Mouse (Mus musculus) liver, adult 2 months (tissue): ENCODE data around the gene Rasip1. TPM values are rescaled to one million over a fixed set of nuclear protein-coding genes. Genes with fewer than 3 reads are reported as not detected.

Experiments used
- DNase-seq: peaks from one replicate; pipeline ENCODE4 v3.0.0-alpha.2; 2011; ENCODE audit warnings: low read depth, low spot score; ENCODE audit errors: extremely low read depth
- H3K27ac ChIP-seq: fragments of 200-500 bp; replicated peaks from 2 replicates; pipeline ENCODE4 v1.5.1; 2012; ENCODE audit warnings: low read depth, mild to moderate bottlenecking, control low read depth, inconsistent platforms, low read length; ENCODE audit not compliant: insufficient read depth
- H3K27me3 ChIP-seq: fragments of 200-500 bp; 2 replicates; pipeline ENCODE4 v1.6.1; 2012; ENCODE audit warnings: mild to moderate bottlenecking, moderate library complexity, low read length, inconsistent platforms; ENCODE audit not compliant: control insufficient read depth, insufficient read depth
- H3K36me3 ChIP-seq: fragments of 200-500 bp; 2 replicates; pipeline ENCODE4 v1.6.1; 2012; ENCODE audit warnings: low read length, inconsistent platforms; ENCODE audit not compliant: control insufficient read depth, insufficient read depth
- H3K4me1 ChIP-seq: fragments of 200-500 bp; 2 replicates; pipeline ENCODE4 v1.6.1; 2011; ENCODE audit warnings: low read length; ENCODE audit not compliant: control insufficient read depth, insufficient read depth
- H3K4me3 ChIP-seq: fragments of 200-500 bp; 2 replicates; pipeline ENCODE4 v1.5.1; 2011; ENCODE audit warnings: low read depth, mild to moderate bottlenecking, control low read depth, low read length, moderate library complexity; ENCODE audit not compliant: insufficient read depth
- H3K79me2 ChIP-seq: fragments of 200-500 bp; 2 replicates; pipeline ENCODE4 v1.6.1; 2012; ENCODE audit warnings: inconsistent platforms, mild to moderate bottlenecking, low read length, moderate library complexity; ENCODE audit not compliant: control insufficient read depth, insufficient read depth
- H3K9ac ChIP-seq: fragments of 200-500 bp; 2 replicates; pipeline ENCODE4 v1.6.1; 2012; ENCODE audit warnings: low read depth, mild to moderate bottlenecking, control low read depth, inconsistent platforms, low read length
- CTCF ChIP-seq: fragments of 200-500 bp; IDR thresholded peaks from 2 replicates; pipeline ENCODE4 v1.5.1; 2011; ENCODE audit warnings: low read depth, low read length, control low read depth
- POLR2A ChIP-seq: fragments of 200-500 bp; IDR thresholded peaks from 2 replicates; pipeline ENCODE4 v1.6.1; 2011; ENCODE audit warnings: low read length, control low read depth; ENCODE audit not compliant: insufficient read depth; ENCODE audit errors: extremely low read depth
- WGBS: fragments of 180-500 bp; shearing (Covaris S2); methylation state at CpG from one replicate; pipeline ENCODE4 v1.1.7; 2018; 5-methylcytosine and 5-hydroxymethylcytosine counted together
- polyA plus RNA-seq: library from polyadenylated mRNA; depleted of rRNA; stranded (reverse); fragments of >200 nt; gene quantifications from 2 replicates; pipeline ENCODE4 v1.2.3, GENCODE M21; 2012
- total RNA-seq: library from RNA; depleted of rRNA; stranded (reverse); fragments of >200 nt; gene quantifications from 2 replicates; pipeline ENCODE4 v1.2.3, GENCODE M21; 2014

Rasip1 gene
- total and polyA plus RNA-seq, 2 experiments = 2.3 to 5.1 TPM

DNA sequence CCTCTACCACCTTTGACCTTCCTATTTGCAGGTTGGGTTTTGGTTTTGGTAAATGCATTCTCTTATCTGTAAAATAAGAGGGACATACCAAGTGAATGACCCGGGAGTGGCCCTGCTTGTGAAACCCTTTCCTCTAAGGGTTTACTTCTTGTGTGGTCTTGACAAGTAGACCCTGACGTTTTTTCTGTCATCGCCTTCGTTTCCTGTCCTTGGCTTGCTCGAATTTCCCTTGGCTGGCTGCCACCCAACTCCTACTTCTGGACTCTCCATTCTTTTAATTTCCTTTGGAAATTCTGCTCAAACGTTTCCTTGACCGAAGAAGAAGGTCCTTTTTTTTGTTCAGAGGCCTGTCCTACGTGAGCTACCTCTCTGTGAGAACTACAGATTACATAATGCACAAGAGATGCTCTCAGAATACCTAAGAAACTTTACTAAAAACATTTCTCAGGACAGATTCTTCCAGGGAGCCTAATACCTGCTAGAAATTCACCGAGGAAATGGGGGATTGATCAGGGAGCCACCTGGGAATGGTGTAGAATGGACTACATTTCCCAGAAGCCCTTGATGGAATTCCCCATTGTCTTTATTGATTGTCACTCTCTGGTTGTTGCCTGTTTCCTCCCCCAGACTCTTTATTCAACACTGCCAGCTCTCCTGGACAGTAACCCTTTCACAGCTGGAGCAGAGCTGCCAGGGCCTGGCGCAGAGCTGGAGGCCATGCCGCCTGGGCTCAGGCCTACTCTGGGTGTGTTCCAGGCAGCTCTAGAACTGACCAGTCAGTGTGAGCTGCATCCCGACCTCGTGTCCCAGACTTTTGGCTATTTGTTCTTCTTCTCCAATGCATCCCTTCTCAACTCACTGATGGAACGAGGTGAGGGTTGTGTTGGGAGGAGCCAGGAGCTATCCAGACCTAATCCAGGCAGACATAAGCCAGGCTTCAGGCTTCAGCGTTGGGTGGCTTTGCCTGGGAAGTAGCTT lies 8.7 kb downstream of the Rasip1 start:
- TF ChIP-seq CTCF (no peak), POLR2A (no peak)

DNA sequence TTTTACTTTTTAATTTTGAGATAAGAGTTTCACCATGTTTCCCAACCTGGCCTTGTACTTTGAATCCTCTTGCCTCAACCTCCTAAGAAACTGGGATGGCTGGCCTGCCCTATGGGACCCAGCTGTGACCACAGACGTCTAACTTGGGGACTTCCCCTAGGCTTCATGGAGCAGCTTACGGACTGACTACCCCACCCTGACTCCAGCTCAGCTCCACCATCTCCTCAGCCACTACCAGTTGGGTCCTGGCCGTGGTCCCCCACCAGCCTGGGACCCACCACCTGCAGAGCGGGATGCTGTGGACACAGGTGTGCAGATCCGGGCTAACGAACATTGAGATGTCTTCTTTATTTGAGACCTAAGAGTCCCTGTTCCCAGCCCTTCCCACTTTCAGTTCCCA lies 10.4 kb downstream of the Rasip1 start:
- no peak overlapping the region for H3K9ac ChIP-seq
- no peak for DNase-seq
- no peaks in the 10 kb centered on the region for H3K79me2 ChIP-seq
- H3K36me3 ChIP-seq = peaks cover 2% of the 10 kb centered on the region; the same call in 1 of the 2 replicates
- H3K27ac ChIP-seq = no peak overlapping the region
- no peaks in the 10 kb centered on the region for H3K27me3 ChIP-seq
- no peak for TF ChIP-seq CTCF
- TF ChIP-seq POLR2A = no peak
- 0 out of 2 replicates have a peak, but pooled peaks cover 2% of the 10 kb centered on the region for H3K4me1 ChIP-seq
- 95% methylated on average over 6 of the region's 6 CpGs for WGBS
- H3K4me3 ChIP-seq = no peak overlapping the region

More for the DNA sequence above, 8.7 kb downstream of the Rasip1 start:
- Histone ChIP-seq H3K9ac (no peak overlapping the region), H3K79me2 (no peaks in the 10 kb centered on the region), H3K27ac (no peak overlapping the region), H3K4me1 (0 out of 2 replicates have a peak, but pooled peaks cover 2% of the 10 kb centered on the region), H3K4me3 (no peak overlapping the region), H3K27me3 (peaks cover 5% of the 10 kb centered on the region; the same call in 1 of the 2 replicates), H3K36me3 (peaks cover 2% of the 10 kb centered on the region; the same call in 1 of the 2 replicates)
- WGBS = 80% methylated on average over 15 of the region's 15 CpGs
- no peak for DNase-seq

DNA sequence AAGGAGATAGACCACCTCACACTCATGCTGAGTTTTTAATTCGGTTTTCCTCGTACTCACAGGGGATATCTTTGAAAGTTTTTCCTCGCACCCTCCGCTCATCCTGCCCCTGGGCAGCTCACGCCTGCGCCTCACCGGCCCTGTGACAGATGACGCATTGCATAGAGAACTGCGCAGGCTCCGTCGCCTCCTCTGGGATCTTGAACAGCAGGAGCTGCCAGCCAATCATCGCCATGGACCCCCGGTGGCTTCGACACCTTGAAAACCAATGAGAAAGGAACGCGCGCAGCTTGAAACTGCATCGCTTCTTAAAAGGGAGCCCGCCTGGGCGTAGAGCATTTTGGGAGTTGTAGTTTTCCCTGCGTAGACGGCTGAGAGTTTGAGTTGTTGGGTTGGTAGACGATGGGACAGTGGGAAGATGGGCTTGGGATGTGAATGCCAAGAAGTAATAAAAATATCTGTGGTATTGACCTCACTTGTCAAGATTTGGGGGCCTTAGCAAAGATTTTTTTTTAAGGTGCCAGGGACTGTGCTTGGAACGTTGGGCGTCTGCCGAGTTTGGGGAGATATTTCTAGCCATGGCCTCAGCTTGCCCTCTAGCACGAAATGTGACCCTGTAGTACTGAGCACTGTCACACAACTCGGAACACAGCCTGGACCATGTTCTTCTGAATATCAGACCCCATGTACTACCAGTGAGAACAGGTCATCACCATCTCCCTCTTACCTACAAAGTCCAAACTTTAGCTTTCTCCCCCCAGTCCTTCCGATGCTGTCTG lies 11.5 kb downstream of the Rasip1 start:
- Histone ChIP-seq H3K36me3 (peaks cover 2% of the 10 kb centered on the region; the same call in 1 of the 2 replicates), H3K4me3 (no peak overlapping the region), H3K27me3 (no peaks in the 10 kb centered on the region), H3K79me2 (no peaks in the 10 kb centered on the region), H3K9ac (no peak overlapping the region), H3K4me1 (0 out of 2 replicates have a peak, but pooled peaks cover 2% of the 10 kb centered on the region), H3K27ac (no peak overlapping the region)
- 32% methylated on average over 29 of the region's 29 CpGs for WGBS
- no peak for TF ChIP-seq CTCF
- DNase-seq = peak; percentile 61

DNA sequence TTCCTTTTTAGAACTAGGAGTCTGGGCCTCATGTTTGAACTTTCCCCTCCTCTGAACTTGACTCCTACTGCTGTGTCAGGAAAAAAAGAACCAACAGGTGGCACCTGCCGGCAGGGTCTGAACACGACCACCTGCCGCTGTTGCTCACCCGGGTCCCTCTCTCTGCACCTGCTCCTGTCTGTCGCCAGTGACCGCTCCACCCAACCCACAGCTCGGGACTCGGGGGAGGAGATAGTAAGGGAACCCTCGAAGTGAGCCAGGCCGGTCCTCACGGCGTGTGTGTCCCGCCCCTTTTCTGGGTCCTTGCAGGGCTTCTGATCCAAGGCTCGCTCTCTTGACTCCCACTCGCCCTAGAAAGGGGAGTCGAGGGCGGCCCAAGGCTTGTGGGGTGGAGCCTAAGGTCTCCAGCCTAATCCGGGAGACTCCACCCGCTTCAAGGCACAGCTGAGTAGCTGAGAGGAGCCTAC lies 12.3 kb downstream of the Rasip1 start, which contains the start of gene Mamstr:
Gene Mamstr, plus strand, starts transcription at position 417 of the 467 bp plus-strand sequence.
- no peak for DNase-seq
- peaks cover 2% of the 10 kb centered on the region; the same call in 1 of the 2 replicates for H3K36me3 ChIP-seq
- TF ChIP-seq CTCF = no peak
- TF ChIP-seq POLR2A = no peak
- H3K27me3 ChIP-seq = peaks cover 3% of the 10 kb centered on the region; the same call in 1 of the 2 replicates
- 0 out of 2 replicates have a peak, but pooled peaks cover 2% of the 10 kb centered on the region for H3K4me1 ChIP-seq
- H3K4me3 ChIP-seq = no peak within 1 kb of the TSS
- no peak within 1 kb of the TSS for H3K27ac ChIP-seq
- no peaks in the 10 kb centered on the region for H3K79me2 ChIP-seq
- 61% methylated on average over 19 of the region's 19 CpGs for whole genome bisulfite sequencing
- no peak within 1 kb of the TSS for H3K9ac ChIP-seq

DNA sequence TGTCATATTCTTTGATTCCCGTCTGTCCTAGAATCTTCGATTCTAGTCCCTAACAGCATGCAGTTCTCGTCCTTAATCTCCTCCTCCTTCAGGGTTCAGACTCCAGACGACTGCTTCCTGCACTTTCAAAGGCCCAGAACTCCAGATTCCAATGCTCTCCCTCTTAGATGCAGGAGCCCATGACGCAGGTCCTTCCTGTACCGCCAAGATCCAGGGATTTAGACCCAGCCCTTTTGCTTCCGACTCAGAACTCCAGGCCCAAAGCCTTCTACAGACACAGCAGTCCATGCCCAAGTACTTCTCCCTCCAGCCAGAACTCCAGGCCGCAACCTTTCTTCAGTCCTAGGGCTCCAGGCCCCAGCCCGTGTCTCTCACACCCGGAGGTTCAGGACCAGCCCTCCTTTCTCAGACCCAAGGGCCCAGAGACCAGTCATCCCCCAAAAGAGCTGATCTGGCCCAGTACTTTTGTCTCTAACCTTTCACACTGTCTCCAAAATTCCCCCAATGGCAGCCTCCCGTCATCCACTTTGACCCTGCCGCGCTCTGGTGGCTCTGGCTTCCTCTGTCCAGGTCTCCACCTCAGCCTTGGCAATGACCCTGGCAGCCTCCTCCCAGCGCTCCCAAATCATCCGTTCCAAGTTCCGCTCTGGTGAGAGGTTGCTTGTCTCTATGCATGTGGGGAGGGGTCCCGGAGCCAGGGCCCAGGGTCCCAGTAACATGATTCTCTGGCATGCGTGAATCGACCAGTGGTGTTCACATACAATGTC lies 13.1 kb downstream of the Rasip1 start:
- DNase-seq = no peak
- 80% methylated on average over 19 of the region's 19 CpGs for WGBS
- no peaks in the 10 kb centered on the region for H3K4me1 ChIP-seq
- no peak for TF ChIP-seq CTCF
- TF ChIP-seq POLR2A = no peak
- H3K27ac ChIP-seq = no peak overlapping the region
- H3K27me3 ChIP-seq = peaks cover 3% of the 10 kb centered on the region; the same call in 1 of the 2 replicates
- H3K36me3 ChIP-seq = peaks cover 2% of the 10 kb centered on the region; the same call in 1 of the 2 replicates
- no peaks in the 10 kb centered on the region for H3K79me2 ChIP-seq
- H3K4me3 ChIP-seq = no peak overlapping the region
- H3K9ac ChIP-seq = no peak overlapping the region
